ENCODE assay signal across 8 mouse cellular contexts in the genomic region with DNA sequence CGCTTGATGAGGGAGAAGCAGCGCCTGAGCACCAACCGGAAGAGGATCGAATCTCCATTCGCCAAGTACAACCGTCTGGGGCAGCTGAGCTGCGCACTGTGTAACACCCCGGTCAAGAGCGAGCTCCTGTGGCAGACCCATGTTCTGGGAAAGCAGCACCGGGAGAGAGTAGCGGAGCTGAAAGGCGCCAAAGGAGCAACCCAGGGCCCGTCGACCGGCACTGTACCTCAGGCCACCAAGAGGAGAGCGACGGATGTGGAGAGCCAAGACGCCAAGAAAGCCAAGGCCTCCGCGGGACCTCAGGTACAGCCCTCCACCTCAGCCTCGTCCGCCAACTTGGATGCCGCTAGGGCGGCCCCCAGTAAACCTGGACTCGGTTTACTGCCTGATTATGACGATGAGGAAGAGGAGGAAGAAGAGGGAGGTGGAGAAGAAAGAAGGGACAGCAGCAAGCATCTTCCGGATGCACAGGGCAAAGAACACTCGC. TPM values are rescaled to one million over a fixed set of nuclear protein-coding genes. Genes with fewer than 3 reads are reported as not detected.
DNase-seq lines count a peak whose midpoint lies in the region; ATAC-seq and TF ChIP-seq lines count a peak whose summit lies in the region.

No protein-coding gene starts in this region.

- peak overlapping the region; percentile 79 for H3K9ac ChIP-seq in forebrain, embryonic 15.5 days (replicated peaks)
- H3K9ac ChIP-seq in liver, embryonic 16.5 days (ENCODE audit: low read depth, low read length), result peak overlapping the region; percentile 93

- H3K79me3 ChIP-seq in C2C12 (ENCODE audit: low read depth), result peaks cover 30% of the 10 kb centered on the region

- peak overlapping the region; percentile 92 for H3K4me2 ChIP-seq in forebrain, embryonic 15.5 days (replicated peaks)
- peak overlapping the region; percentile 93 for H3K4me2 ChIP-seq in liver, embryonic 16.5 days (ENCODE audit: low read depth, low read length)

- under 1% methylated on average over 28 of the region's 28 CpGs for WGBS in forebrain, embryonic 15.5 days
- WGBS in liver, embryonic 16.5 days (ENCODE audit: insufficient replicate concordance), result 0% methylated on average over 27 of the region's 28 CpGs

- peaks cover 27% of the 10 kb centered on the region for H3K36me3 ChIP-seq in C2C12 (ENCODE audit: control insufficient read depth, insufficient read depth)
- 0 out of 2 replicates have a peak, but pooled peaks cover 4% of the 10 kb centered on the region for H3K36me3 ChIP-seq in forebrain, embryonic 15.5 days
- H3K36me3 ChIP-seq in liver, embryonic 16.5 days (ENCODE audit: control insufficient read depth, insufficient read depth), result peaks cover 9% of the 10 kb centered on the region; the same call in 1 of the 2 replicates

- peaks cover 3% of the 10 kb centered on the region for H3K27me3 ChIP-seq in C2C12 (ENCODE audit: control insufficient read depth, insufficient read depth, insufficient read length)
- no peaks in the 10 kb centered on the region for H3K27me3 ChIP-seq in forebrain, embryonic 15.5 days
- H3K27me3 ChIP-seq in liver, embryonic 16.5 days (ENCODE audit: control insufficient read depth, insufficient read depth, low read depth, low read length), result no peaks in the 10 kb centered on the region

- no peaks in the 10 kb centered on the region for H3K9me3 ChIP-seq in forebrain, embryonic 15.5 days
- H3K9me3 ChIP-seq in liver, embryonic 16.5 days (replicated peaks; ENCODE audit: control insufficient read depth, low read length), result no peaks in the 10 kb centered on the region

- H3ac ChIP-seq in C2C12 (ENCODE audit: control insufficient read depth, insufficient read length, low read depth), result peak overlapping the region; percentile 93

- H3K79me2 ChIP-seq in C2C12 (ENCODE audit: control insufficient read depth, insufficient read depth), result peaks cover 36% of the 10 kb centered on the region

- peak overlapping the region; percentile 99 for H3K4me3 ChIP-seq in C2C12 (ENCODE audit: insufficient read depth, poor library complexity, severe bottlenecking)
- H3K4me3 ChIP-seq in forebrain, embryonic 15.5 days, result peak overlapping the region; percentile 79
- peak overlapping the region; percentile 99 for H3K4me3 ChIP-seq in liver, embryonic 16.5 days (ENCODE audit: low read depth, low read length)

- no peak for TF ChIP-seq CTCF in C2C12 (IDR thresholded peaks at IDR 0.05; ENCODE audit: control insufficient read depth, insufficient read depth, insufficient read length)

- no peak for DNase-seq in cerebellum, adult 8-10 months
- DNase-seq in left cerebral cortex, adult 9 months (ENCODE audit: low spot score in 2 of 2), result no peak
- DNase-seq in urinary bladder, adult 2 months (ENCODE audit: low spot score), result no peak
- no peak for DNase-seq in right cerebral cortex, adult 2 months (ENCODE audit: low spot score in 2 of 2)

- peak overlapping the region; percentile 91 for H3K27ac ChIP-seq in forebrain, embryonic 15.5 days (replicated peaks)
- peak overlapping the region; percentile 96 for H3K27ac ChIP-seq in liver, embryonic 16.5 days (ENCODE audit: low read length)

- ATAC-seq in cerebellum, adult (ENCODE audit: insufficient number of reproducible peaks, low FRiP score, low TSS enrichment), result peak; percentile 68; the same call in 1 of the 2 replicates
- peak; percentile 82 for ATAC-seq in forebrain, embryonic 15.5 days (replicated peaks)
- peak; percentile 44 for ATAC-seq in liver, embryonic 16.5 days (ENCODE audit: low read depth)

- peaks cover 27% of the 10 kb centered on the region for H3K4me1 ChIP-seq in forebrain, embryonic 15.5 days
- H3K4me1 ChIP-seq in liver, embryonic 16.5 days (ENCODE audit: control insufficient read depth, low read depth, low read length), result peaks cover 22% of the 10 kb centered on the region

TF ChIP-seq in C2C12, 6 proteins besides CTCF, POLR2A, EP300 and RAD21:
- TF ChIP-seq FOSL1 (IDR thresholded peaks at IDR 0.05; ENCODE audit: insufficient read depth, low read length, poor library complexity, severe bottlenecking) (no peak), MAX (IDR thresholded peaks at IDR 0.05) (no peak), MYOD1 (IDR thresholded peaks at IDR 0.05; ENCODE audit: control insufficient read depth, insufficient read length, low read depth) (no peak), USF1 (IDR thresholded peaks at IDR 0.05; ENCODE audit: low read depth) (no peak), MYOG (IDR thresholded peaks at IDR 0.05; ENCODE audit: control insufficient read depth, extremely low read depth, insufficient read length) (no peak), CEBPB (IDR thresholded peaks at IDR 0.05; ENCODE audit: low read depth) (no peak)

RNA-seq across cellular contexts. Expression of a gene that starts 0.3 kb away (rescaled TPM):
- polyA plus RNA-seq in C2C12 (2012; fragmentation: generic; extraction: Trizol), result 8.6 TPM
- polyA plus RNA-seq in forebrain, embryonic 15.5 days (2015; fragmentation: Nextera tagmentation; extraction: Ambion mirVana), result 32.4 and 36.4 TPM in 2 replicates
- 16.7 and 16.9 TPM in 2 replicates for polyA plus RNA-seq in liver, embryonic 16.5 days (2015; fragmentation: Nextera tagmentation; extraction: Ambion mirVana)
- 17.6 and 19.3 TPM in 2 replicates for polyA plus RNA-seq in urinary bladder, adult 2 months (2012; rRNA removed)

RNA-seq across cellular contexts. Expression of a gene that starts 0.4 kb away (rescaled TPM):
- 0.08 TPM for polyA plus RNA-seq in C2C12 (2012; fragmentation: generic; extraction: Trizol)
- polyA plus RNA-seq in forebrain, embryonic 15.5 days (2015; fragmentation: Nextera tagmentation; extraction: Ambion mirVana), result 0.23 and 0.28 TPM in 2 replicates
- 0.18 and 0.30 TPM in 2 replicates for polyA plus RNA-seq in liver, embryonic 16.5 days (2015; fragmentation: Nextera tagmentation; extraction: Ambion mirVana)
- polyA plus RNA-seq in urinary bladder, adult 2 months (2012; rRNA removed), result 0.50 and 0.62 TPM in 2 replicates

RNA-seq across cellular contexts. Expression of a gene that starts 16.4 kb away (rescaled TPM):
- 14.7 TPM for polyA plus RNA-seq in C2C12 (2012; fragmentation: generic; extraction: Trizol)
- 33.7 and 35.1 TPM in 2 replicates for polyA plus RNA-seq in forebrain, embryonic 15.5 days (2015; fragmentation: Nextera tagmentation; extraction: Ambion mirVana)
- polyA plus RNA-seq in liver, embryonic 16.5 days (2015; fragmentation: Nextera tagmentation; extraction: Ambion mirVana), result 7.9 and 8.4 TPM in 2 replicates
- 16.6 and 17.6 TPM in 2 replicates for polyA plus RNA-seq in urinary bladder, adult 2 months (2012; rRNA removed)
